Mouse (Mus musculus) midbrain, embryonic 13.5 days (tissue): Measurements from ENCODE around the gene D030056L22Rik. TPM values are rescaled to one million over a fixed set of nuclear protein-coding genes. Genes with fewer than 3 reads are reported as not detected.
"Not testable (repeated sequence)": the region's sequence is repeated elsewhere in the genome, so short reads cannot be mapped to it uniquely, and the experiment has no call there.

Source experiments
- ATAC-seq: fragments of 200-750 bp; cut with Nextera tagmentation; 2 replicates; pipeline ENCODE4 v1.8.0; 2017; ENCODE audit warnings: mild to moderate bottlenecking, moderate TSS enrichment, moderate library complexity
- H3K27ac ChIP-seq: fragments of 300-500 bp; sonication (generic); 2 replicates; pipeline ENCODE4 v1.5.1; 2015; ENCODE audit warnings: inconsistent platforms, mild to moderate bottlenecking, moderate library complexity
- H3K27me3 ChIP-seq: fragments of 300-500 bp; sonication (generic); 2 replicates; pipeline ENCODE4 v1.6.1; 2015; ENCODE audit warnings: mild to moderate bottlenecking, inconsistent platforms
- H3K36me3 ChIP-seq: fragments of 300-500 bp; sonication (generic); 2 replicates; pipeline ENCODE4 v1.6.1; 2015; ENCODE audit warnings: mild to moderate bottlenecking, inconsistent platforms
- H3K4me1 ChIP-seq: fragments of 300-500 bp; sonication (generic); replicated peaks from 2 replicates; pipeline ENCODE4 v1.6.1; 2015; ENCODE audit warnings: inconsistent platforms
- H3K4me2 ChIP-seq: fragments of 300-500 bp; sonication (generic); replicated peaks from 2 replicates; pipeline ENCODE4 v1.6.1; 2015; ENCODE audit warnings: moderate library complexity, mild to moderate bottlenecking, inconsistent platforms
- H3K4me3 ChIP-seq: fragments of 300-500 bp; sonication (generic); replicated peaks from 2 replicates; pipeline ENCODE4 v1.5.1; 2015; ENCODE audit warnings: mild to moderate bottlenecking, inconsistent platforms
- H3K9ac ChIP-seq: fragments of 300-500 bp; sonication (generic); replicated peaks from 2 replicates; pipeline ENCODE4 v1.6.1; 2015; ENCODE audit warnings: mild to moderate bottlenecking, inconsistent platforms
- H3K9me3 ChIP-seq: fragments of 300-500 bp; sonication (generic); 2 replicates; pipeline ENCODE4 v1.6.1; 2016; ENCODE audit warnings: mild to moderate bottlenecking, inconsistent platforms
- WGBS: fragments of 180-500 bp; shearing (Covaris S2); methylation state at CpG from one replicate; pipeline ENCODE4 v1.1.7; 2015; 5-methylcytosine and 5-hydroxymethylcytosine counted together
- polyA plus RNA-seq: library from polyadenylated mRNA; unstranded; fragments of >200 nt; fragmentation: Nextera tagmentation; extraction: Ambion mirVana; gene quantifications from 2 replicates; pipeline ENCODE4 v1.2.1, GENCODE M21; 2015

The D030056L22Rik gene
- polyA plus RNA-seq, 1 experiment from 2014 or later = 63.1 TPM

GRCm38 (mm10) chr19:18695116-18695515 is 17.9 kb upstream of the D030056L22Rik start:
- Histone ChIP-seq H3K36me3 (peaks cover 18% of the 10 kb centered on the region), H3K4me2 (no peak overlapping the region), H3K27ac (no peak overlapping the region), H3K4me3 (no peak overlapping the region), H3K27me3 (no peaks in the 10 kb centered on the region), H3K9me3 (no peaks in the 10 kb centered on the region), H3K4me1 (no peaks in the 10 kb centered on the region), H3K9ac (no peak overlapping the region)
- ATAC-seq = no peak
- WGBS = 95% methylated on average over 3 of the region's 3 CpGs

- Histone ChIP-seq H3K4me1 (no peaks in the 10 kb centered on the region), H3K27me3 (no peaks in the 10 kb centered on the region), H3K27ac (no peak overlapping the region), H3K4me2 (no peak overlapping the region), H3K4me3 (no peak overlapping the region), H3K9me3 (no peaks in the 10 kb centered on the region), H3K36me3 (peaks cover 18% of the 10 kb centered on the region), H3K9ac (no peak overlapping the region)
- 88% methylated on average over 1 of the region's 1 CpGs for WGBS
- no peak for ATAC-seq
These were observed 17.4 kb upstream of the D030056L22Rik start for GRCm38 (mm10) chr19:18695552-18695951.

GRCm38 (mm10) chr19:18708101-18708500 is 4.9 kb upstream of the D030056L22Rik start:
- Histone ChIP-seq H3K36me3 (no peaks in the 10 kb centered on the region), H3K27me3 (no peaks in the 10 kb centered on the region), H3K4me3 (no peak overlapping the region), H3K9me3 (no peaks in the 10 kb centered on the region), H3K9ac (no peak overlapping the region), H3K4me1 (peaks cover 5% of the 10 kb centered on the region; the same call in 1 of the 2 replicates), H3K4me2 (no peak overlapping the region), H3K27ac (no peak overlapping the region)
- ATAC-seq = no peak

- Histone ChIP-seq H3K36me3 (no peaks in the 10 kb centered on the region), H3K4me1 (peaks cover 28% of the 10 kb centered on the region), H3K27ac (no peak overlapping the region), H3K27me3 (no peaks in the 10 kb centered on the region), H3K4me3 (no peak overlapping the region), H3K9me3 (no peaks in the 10 kb centered on the region), H3K9ac (no peak overlapping the region), H3K4me2 (no peak overlapping the region)
- 50% methylated on average over 6 of the region's 6 CpGs for WGBS
- ATAC-seq = no peak
These were observed 2.1 kb upstream of the D030056L22Rik start for GRCm38 (mm10) chr19:18710903-18711302.

GRCm38 (mm10) chr19:18711589-18711988 is 1.4 kb upstream of the D030056L22Rik start:
- H3K4me2 ChIP-seq = no peak overlapping the region
- no peaks in the 10 kb centered on the region for H3K27me3 ChIP-seq
- H3K27ac ChIP-seq = no peak overlapping the region
- H3K36me3 ChIP-seq = no peaks in the 10 kb centered on the region
- no peak overlapping the region for H3K9ac ChIP-seq
- peaks cover 29% of the 10 kb centered on the region for H3K4me1 ChIP-seq
- H3K9me3 ChIP-seq = no peaks in the 10 kb centered on the region
- 94% methylated on average over 9 of the region's 9 CpGs for WGBS
- no peak for ATAC-seq
- no peak overlapping the region for H3K4me3 ChIP-seq

- H3K27me3 ChIP-seq = no peaks in the 10 kb centered on the region
- peak overlapping the region; percentile 77 for H3K4me3 ChIP-seq
- peak overlapping the region; percentile 92 for H3K27ac ChIP-seq
- peak overlapping the region; percentile 75 for H3K9ac ChIP-seq
- no peaks in the 10 kb centered on the region for H3K9me3 ChIP-seq
- peak overlapping the region; percentile 52 for H3K4me2 ChIP-seq
- no peaks in the 10 kb centered on the region for H3K36me3 ChIP-seq
- ATAC-seq = no peak
- peaks cover 29% of the 10 kb centered on the region for H3K4me1 ChIP-seq
- 58% methylated on average over 16 of the region's 16 CpGs for WGBS
These were observed 684 bp upstream of the D030056L22Rik start for GRCm38 (mm10) chr19:18712153-18712865.

GRCm38 (mm10) chr19:18713357-18713756 is 364 bp downstream of the D030056L22Rik start:
- 0% methylated on average over 38 of the region's 46 CpGs for WGBS
- Histone ChIP-seq H3K4me2 (peak overlapping the region; percentile 79), H3K4me1 (peaks cover 29% of the 10 kb centered on the region), H3K4me3 (peak overlapping the region; percentile 77), H3K9ac (peak overlapping the region; percentile 81), H3K27ac (peak overlapping the region; percentile 92)
- H3K36me3 ChIP-seq, H3K9me3 ChIP-seq, H3K27me3 ChIP-seq: not testable (repeated sequence)
- peak; percentile 81 for ATAC-seq

GRCm38 (mm10) chr19:18716374-18716773 is 3.4 kb downstream of the D030056L22Rik start:
- Histone ChIP-seq H3K27ac (no peak overlapping the region), H3K4me3 (no peak overlapping the region), H3K4me2 (no peak overlapping the region), H3K9me3 (no peaks in the 10 kb centered on the region), H3K27me3 (no peaks in the 10 kb centered on the region), H3K36me3 (peaks cover 6% of the 10 kb centered on the region), H3K4me1 (peaks cover 29% of the 10 kb centered on the region), H3K9ac (no peak overlapping the region)
- no peak for ATAC-seq
- 46% methylated on average over 1 of the region's 1 CpGs for WGBS

GRCm38 (mm10) chr19:18720337-18720736 is 7.3 kb downstream of the D030056L22Rik start:
- Histone ChIP-seq H3K9ac (no peak overlapping the region), H3K9me3 (no peaks in the 10 kb centered on the region), H3K27me3 (no peaks in the 10 kb centered on the region), H3K4me1 (peaks cover 7% of the 10 kb centered on the region), H3K36me3 (peaks cover 6% of the 10 kb centered on the region), H3K4me3 (no peak overlapping the region), H3K27ac (no peak overlapping the region), H3K4me2 (no peak overlapping the region)
- ATAC-seq = no peak
- WGBS = 91% methylated on average over 3 of the region's 3 CpGs

- Histone ChIP-seq H3K27ac (no peak overlapping the region), H3K9ac (no peak overlapping the region), H3K4me3 (no peak overlapping the region), H3K4me2 (no peak overlapping the region), H3K4me1 (no peaks in the 10 kb centered on the region), H3K27me3 (no peaks in the 10 kb centered on the region), H3K36me3 (no peaks in the 10 kb centered on the region), H3K9me3 (no peaks in the 10 kb centered on the region)
- ATAC-seq = no peak
- 90% methylated on average over 2 of the region's 2 CpGs for WGBS
These were observed 12.2 kb downstream of the D030056L22Rik start for GRCm38 (mm10) chr19:18725186-18725585.

GRCm38 (mm10) chr19:18730255-18730654 is 17.3 kb downstream of the D030056L22Rik start:
- Histone ChIP-seq H3K4me2 (no peak overlapping the region), H3K9me3 (no peaks in the 10 kb centered on the region), H3K27me3 (no peaks in the 10 kb centered on the region), H3K36me3 (no peaks in the 10 kb centered on the region), H3K27ac (no peak overlapping the region), H3K4me3 (no peak overlapping the region), H3K4me1 (no peaks in the 10 kb centered on the region), H3K9ac (no peak overlapping the region)
- ATAC-seq = no peak
- 87% methylated on average over 7 of the region's 7 CpGs for WGBS

- WGBS = 64% methylated on average over 7 of the region's 7 CpGs
- H3K36me3 ChIP-seq = no peaks in the 10 kb centered on the region
- no peaks in the 10 kb centered on the region for H3K27me3 ChIP-seq
- no peak overlapping the region for H3K4me2 ChIP-seq
- no peak overlapping the region for H3K9ac ChIP-seq
- H3K4me1 ChIP-seq = no peaks in the 10 kb centered on the region
- no peaks in the 10 kb centered on the region for H3K9me3 ChIP-seq
- ATAC-seq = no peak
- H3K27ac ChIP-seq = no peak overlapping the region
- no peak overlapping the region for H3K4me3 ChIP-seq
These were observed 18.1 kb downstream of the D030056L22Rik start for GRCm38 (mm10) chr19:18731077-18731476.

GRCm38 (mm10) chr19:18735901-18736300 is 22.9 kb downstream of the D030056L22Rik start:
- Histone ChIP-seq H3K27me3 (no peaks in the 10 kb centered on the region), H3K36me3 (no peaks in the 10 kb centered on the region), H3K4me1 (no peaks in the 10 kb centered on the region), H3K4me2 (no peak overlapping the region), H3K4me3 (no peak overlapping the region), H3K9me3 (no peaks in the 10 kb centered on the region), H3K27ac (no peak overlapping the region), H3K9ac (no peak overlapping the region)
- no peak for ATAC-seq
- 93% methylated on average over 4 of the region's 4 CpGs for WGBS
